Mouse (Mus musculus): ENCODE measurements around the gene Zfp775. TPM values are rescaled to one million over a fixed set of nuclear protein-coding genes. Genes with fewer than 3 reads are reported as not detected.

The Zfp775 gene
- polyA plus RNA-seq, 1 experiment from 2014 or later, result 2.7 TPM

DNA sequence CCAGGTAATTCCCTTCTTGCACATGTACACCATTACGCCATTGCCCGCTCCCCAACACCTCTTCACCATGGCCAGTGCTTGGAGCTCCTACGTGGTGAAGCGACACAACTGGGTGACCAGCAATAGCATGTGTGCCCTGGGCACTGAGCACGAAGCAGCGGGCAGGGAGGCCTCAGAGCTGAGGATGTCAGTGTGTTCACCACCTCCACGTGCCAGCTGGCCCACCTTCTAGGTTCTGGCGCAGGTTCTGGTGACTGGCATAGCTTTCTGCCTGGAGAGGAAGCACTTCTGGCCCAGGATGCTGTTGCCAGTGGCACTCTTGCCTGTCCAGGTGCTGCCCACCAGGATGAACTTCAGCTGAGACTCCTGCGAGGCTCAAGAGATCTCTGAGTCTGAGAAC lies 63.6 kb downstream of the Zfp775 start:
- Histone ChIP-seq H3K4me2 (no peak overlapping the region), H3K27ac (ENCODE audit: low read depth, low read length) (no peak overlapping the region), H3K9me3 (ENCODE audit: control insufficient read depth, low read length) (no peaks in the 10 kb centered on the region), H3K4me1 (replicated peaks; ENCODE audit: control insufficient read depth, insufficient read depth, low read length) (no peaks in the 10 kb centered on the region), H3K27me3 (replicated peaks; ENCODE audit: control insufficient read depth, insufficient read depth, low read length) (no peaks in the 10 kb centered on the region), H3K36me3 (ENCODE audit: control insufficient read depth, insufficient read depth, low read length) (no peaks in the 10 kb centered on the region), H3K9ac (ENCODE audit: low read depth, low read length) (no peak overlapping the region), H3K4me3 (ENCODE audit: low read depth, low read length) (no peak overlapping the region)
- WGBS, result 91% methylated on average over 9 of the region's 9 CpGs
- no peak for ATAC-seq (replicated peaks; ENCODE audit: low FRiP score)
- no peak for DNase-seq (ENCODE audit: low spot score)

DNA sequence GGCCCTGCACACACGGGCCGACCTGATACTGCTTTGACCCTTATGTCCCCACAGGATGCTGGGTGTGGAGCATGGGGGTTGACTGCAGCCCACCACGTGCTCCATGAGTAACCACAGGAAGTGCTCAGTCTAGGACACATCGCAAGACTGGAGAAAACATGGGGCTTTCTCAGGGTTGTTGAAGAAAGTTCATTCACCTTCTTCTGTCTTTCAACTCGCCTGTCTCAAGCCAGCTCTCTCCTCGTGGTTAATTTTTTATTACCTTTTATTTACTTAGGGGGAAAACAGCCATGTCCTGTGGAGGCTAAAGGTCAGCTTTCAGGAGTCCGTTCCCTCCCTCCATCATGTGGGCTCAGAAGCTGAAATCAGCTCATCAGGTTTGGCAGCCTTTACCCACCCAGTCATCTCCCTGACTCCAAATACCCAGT lies 64.3 kb downstream of the Zfp775 start:
- ATAC-seq (replicated peaks; ENCODE audit: low FRiP score) (no peak; the same call in 1 of the 2 replicates), DNase-seq (ENCODE audit: low spot score) (no peak)
- WGBS, result 36% methylated on average over 7 of the region's 7 CpGs
- no peak overlapping the region for H3K27ac ChIP-seq (ENCODE audit: low read depth, low read length)
- no peak overlapping the region for H3K9ac ChIP-seq (ENCODE audit: low read depth, low read length)
- no peaks in the 10 kb centered on the region for H3K9me3 ChIP-seq (ENCODE audit: control insufficient read depth, low read length)
- no peaks in the 10 kb centered on the region for H3K36me3 ChIP-seq (ENCODE audit: control insufficient read depth, insufficient read depth, low read length)
- no peak overlapping the region for H3K4me3 ChIP-seq (ENCODE audit: low read depth, low read length)
- H3K27me3 ChIP-seq (replicated peaks; ENCODE audit: control insufficient read depth, insufficient read depth, low read length), result no peaks in the 10 kb centered on the region
- no peaks in the 10 kb centered on the region for H3K4me1 ChIP-seq (replicated peaks; ENCODE audit: control insufficient read depth, insufficient read depth, low read length)
- no peak overlapping the region for H3K4me2 ChIP-seq

GRCm38 (mm10) chr6:48668022-48668421 lies 66.2 kb downstream of the Zfp775 start:
- H3K4me3 ChIP-seq (ENCODE audit: low read depth, low read length), result no peak overlapping the region
- H3K4me2 ChIP-seq, result no peak overlapping the region
- no peak overlapping the region for H3K9ac ChIP-seq (ENCODE audit: low read depth, low read length)
- no peaks in the 10 kb centered on the region for H3K36me3 ChIP-seq (ENCODE audit: control insufficient read depth, insufficient read depth, low read length)
- H3K27ac ChIP-seq (ENCODE audit: low read depth, low read length), result no peak overlapping the region
- no peaks in the 10 kb centered on the region for H3K4me1 ChIP-seq (replicated peaks; ENCODE audit: control insufficient read depth, insufficient read depth, low read length)
- ATAC-seq (replicated peaks; ENCODE audit: low FRiP score) (no peak), DNase-seq (ENCODE audit: low spot score) (no peak)
- H3K27me3 ChIP-seq (replicated peaks; ENCODE audit: control insufficient read depth, insufficient read depth, low read length), result no peaks in the 10 kb centered on the region
- no peaks in the 10 kb centered on the region for H3K9me3 ChIP-seq (ENCODE audit: control insufficient read depth, low read length)

- 64% methylated on average over 2 of the region's 2 CpGs for WGBS
- no peak for DNase-seq (ENCODE audit: low spot score)
Observed at GRCm38 (mm10) chr6:48669446-48669969, 67.6 kb downstream of the Zfp775 start.

More at GRCm38 (mm10) chr6:48669446-48669969, 67.6 kb downstream of the Zfp775 start:
- Histone ChIP-seq H3K4me3 (ENCODE audit: low read depth, low read length) (no peak overlapping the region), H3K9me3 (ENCODE audit: control insufficient read depth, low read length) (no peaks in the 10 kb centered on the region), H3K27me3 (replicated peaks; ENCODE audit: control insufficient read depth, insufficient read depth, low read length) (no peaks in the 10 kb centered on the region), H3K4me1 (replicated peaks; ENCODE audit: control insufficient read depth, insufficient read depth, low read length) (no peaks in the 10 kb centered on the region), H3K9ac (ENCODE audit: low read depth, low read length) (no peak overlapping the region), H3K36me3 (ENCODE audit: control insufficient read depth, insufficient read depth, low read length) (no peaks in the 10 kb centered on the region), H3K4me2 (no peak overlapping the region), H3K27ac (ENCODE audit: low read depth, low read length) (no peak overlapping the region)
- no peak for ATAC-seq (replicated peaks; ENCODE audit: low FRiP score)

Other genes starting within 250 kb of the Zfp775 start
- 7.8 and 10.1 TPM in 2 replicates for gene Krba1, start 206.5 kb upstream of the Zfp775 start, polyA plus RNA-seq (2014; fragmentation: Nextera tagmentation; extraction: Ambion mirVana)
- gene Zfp467, start 156.2 kb upstream of the Zfp775 start, polyA plus RNA-seq (2014; fragmentation: Nextera tagmentation; extraction: Ambion mirVana), result 5.3 and 6.9 TPM in 2 replicates
- gene Sspo, start 153.8 kb upstream of the Zfp775 start, polyA plus RNA-seq (2014; fragmentation: Nextera tagmentation; extraction: Ambion mirVana), result 0.05 and 0.16 TPM in 2 replicates
- gene Atp6v0e2, start 64.4 kb upstream of the Zfp775 start, polyA plus RNA-seq (2014; fragmentation: Nextera tagmentation; extraction: Ambion mirVana), result 4.2 and 5.6 TPM in 2 replicates
- gene Lrrc61, start 47.3 kb upstream of the Zfp775 start, polyA plus RNA-seq (2014; fragmentation: Nextera tagmentation; extraction: Ambion mirVana), result 4.6 and 4.9 TPM in 2 replicates
- 9.0 and 9.7 TPM in 2 replicates for gene Rarres2, start 29.3 kb upstream of the Zfp775 start, polyA plus RNA-seq (2014; fragmentation: Nextera tagmentation; extraction: Ambion mirVana)
- not detected in 2 replicates for gene Gm45021, start 12.5 kb upstream of the Zfp775 start, polyA plus RNA-seq (2014; fragmentation: Nextera tagmentation; extraction: Ambion mirVana)
- 20.0 and 20.1 TPM in 2 replicates for gene Repin1, start 8.2 kb upstream of the Zfp775 start, polyA plus RNA-seq (2014; fragmentation: Nextera tagmentation; extraction: Ambion mirVana)
- gene Gm44965, start 8.1 kb upstream of the Zfp775 start, polyA plus RNA-seq (2014; fragmentation: Nextera tagmentation; extraction: Ambion mirVana), result not detected in 2 replicates
- 0.40 and 0.45 TPM in 2 replicates for gene AI854703, start 24.7 kb downstream of the Zfp775 start, polyA plus RNA-seq (2014; fragmentation: Nextera tagmentation; extraction: Ambion mirVana)
- 0.32 and 1.1 TPM in 2 replicates for gene Gimap8, start 45.2 kb downstream of the Zfp775 start, polyA plus RNA-seq (2014; fragmentation: Nextera tagmentation; extraction: Ambion mirVana)
- gene Gimap9, start 74.1 kb downstream of the Zfp775 start, polyA plus RNA-seq (2014; fragmentation: Nextera tagmentation; extraction: Ambion mirVana), result 14.5 and 17.9 TPM in 2 replicates
- gene Gimap4, start 82.5 kb downstream of the Zfp775 start, polyA plus RNA-seq (2014; fragmentation: Nextera tagmentation; extraction: Ambion mirVana), result 21.8 and 23.5 TPM in 2 replicates
- 18.0 and 18.6 TPM in 2 replicates for gene Gimap6, start 106.2 kb downstream of the Zfp775 start, polyA plus RNA-seq (2014; fragmentation: Nextera tagmentation; extraction: Ambion mirVana)
- 0.77 and 2.2 TPM in 2 replicates for gene Gm28053, start 116.5 kb downstream of the Zfp775 start, polyA plus RNA-seq (2014; fragmentation: Nextera tagmentation; extraction: Ambion mirVana)
- gene Gimap7, start 116.6 kb downstream of the Zfp775 start, polyA plus RNA-seq (2014; fragmentation: Nextera tagmentation; extraction: Ambion mirVana), result not detected in 2 replicates
- gene Gimap1, start 137.0 kb downstream of the Zfp775 start, polyA plus RNA-seq (2014; fragmentation: Nextera tagmentation; extraction: Ambion mirVana), result 14.1 and 15.4 TPM in 2 replicates
- gene Gimap5, start 144.1 kb downstream of the Zfp775 start, polyA plus RNA-seq (2014; fragmentation: Nextera tagmentation; extraction: Ambion mirVana), result 3.5 and 4.0 TPM in 2 replicates
- gene Gimap3, start 168.8 kb downstream of the Zfp775 start, polyA plus RNA-seq (2014; fragmentation: Nextera tagmentation; extraction: Ambion mirVana), result 0.08 TPM in 1 of 2 replicates, not detected in the other
- 56.6 and 66.1 TPM in 2 replicates for gene Tmem176a, start 238.9 kb downstream of the Zfp775 start, polyA plus RNA-seq (2014; fragmentation: Nextera tagmentation; extraction: Ambion mirVana)
- 105 and 118 TPM in 2 replicates for gene Tmem176b, start 239.4 kb downstream of the Zfp775 start, polyA plus RNA-seq (2014; fragmentation: Nextera tagmentation; extraction: Ambion mirVana)

Measured in liver, embryonic 11.5 days (tissue).